Mouse (Mus musculus): ENCODE results near the gene Rps6kb1.

GRCm38 (mm10) chr11:86575632-86576378 lies 31.2 kb upstream of the Rps6kb1 start:
- TF ChIP-seq CTCF (IDR thresholded peaks at IDR 0.05; ENCODE audit: low read depth) (no peak), EP300 (optimal IDR thresholded peaks at IDR 0.05) (no peak)
